ENCODE assay signal across 19 mouse cellular contexts in genomic region chr8:79201446-79202147, GRCm38 (mm10). TPM values are rescaled to one million over a fixed set of nuclear protein-coding genes. Genes with fewer than 3 reads are reported as not detected.
A peak's percentile ranks its signal among the peaks of the same experiment; 100 is the strongest.
DNase-seq lines count a peak whose midpoint lies in the region; ATAC-seq and TF ChIP-seq lines count a peak whose summit lies in the region.
"Had no signal": no experiment of that assay in that cellular context is flagged by ENCODE, and none has a peak within 500 bp of the region (broad histone marks: within the 10 kb centered on the region; RNA-seq: fewer than 3 reads in every experiment).

No protein-coding gene starts in this region.

- ATAC-seq in forebrain, embryonic 13.5 days = peak; percentile 52; the same call in 1 of the 2 replicates
- ATAC-seq in forebrain, embryonic 12.5 days (ENCODE audit: low FRiP score) = no peak
- no peak for ATAC-seq in activated CD4-positive, CD25-positive, alpha-beta regulatory T cell, adult 4 months
- ATAC-seq: midbrain, embryonic 15.5 days had no signal

- no peak overlapping the region for H3K4me3 ChIP-seq in forebrain, embryonic 13.5 days
- no peak overlapping the region for H3K4me3 ChIP-seq in forebrain, embryonic 12.5 days (replicated peaks)
- no peak overlapping the region for H3K4me3 ChIP-seq in embryonic fibroblast, embryonic 13.5 days (ENCODE audit: insufficient read depth, low read length)
- H3K4me3 ChIP-seq: heart, embryonic 15.5 days; midbrain, embryonic 15.5 days; neural tube, embryonic 12.5 days had no signal

- H3K27ac ChIP-seq in forebrain, embryonic 13.5 days = no peak overlapping the region
- no peak overlapping the region for H3K27ac ChIP-seq in forebrain, embryonic 12.5 days
- H3K27ac ChIP-seq in embryonic fibroblast, embryonic 13.5 days (ENCODE audit: insufficient read depth, low read length) = peak overlapping the region; percentile 82
- H3K27ac ChIP-seq: heart, embryonic 15.5 days; kidney, postnatal 0 days; midbrain, embryonic 15.5 days; neural tube, embryonic 12.5 days had no signal

- H3K4me1 ChIP-seq in forebrain, embryonic 13.5 days = no peaks in the 10 kb centered on the region
- no peaks in the 10 kb centered on the region for H3K4me1 ChIP-seq in forebrain, embryonic 12.5 days
- H3K4me1 ChIP-seq in embryonic fibroblast, embryonic 13.5 days (ENCODE audit: control insufficient read depth, insufficient read depth, low read length) = peaks cover 9% of the 10 kb centered on the region; the same call in 1 of the 2 replicates
- H3K4me1 ChIP-seq: midbrain, embryonic 15.5 days had no signal

- TF ChIP-seq CTCF in embryonic fibroblast, embryonic 13.5 days (IDR thresholded peaks at IDR 0.05; ENCODE audit: borderline replicate concordance, insufficient read depth, low read length) = no peak

- no peak overlapping the region for H3K4me2 ChIP-seq in forebrain, embryonic 13.5 days
- H3K4me2 ChIP-seq in forebrain, embryonic 12.5 days = no peak overlapping the region
- H3K4me2 ChIP-seq: heart, embryonic 15.5 days; midbrain, embryonic 15.5 days; neural tube, embryonic 12.5 days had no signal

- no peaks in the 10 kb centered on the region for H3K27me3 ChIP-seq in forebrain, embryonic 13.5 days
- no peaks in the 10 kb centered on the region for H3K27me3 ChIP-seq in forebrain, embryonic 12.5 days
- H3K27me3 ChIP-seq: heart, embryonic 15.5 days; midbrain, embryonic 15.5 days; neural tube, embryonic 12.5 days had no signal

- H3K9ac ChIP-seq in forebrain, embryonic 13.5 days = no peak overlapping the region
- H3K9ac ChIP-seq in forebrain, embryonic 12.5 days = no peak overlapping the region
- H3K9ac ChIP-seq: heart, embryonic 15.5 days; midbrain, embryonic 15.5 days; neural tube, embryonic 12.5 days had no signal

- 70% methylated on average over 11 of the region's 11 CpGs for WGBS in forebrain, embryonic 13.5 days
- WGBS in forebrain, embryonic 12.5 days = 75% methylated on average over 11 of the region's 11 CpGs

- peak; percentile 28 for DNase-seq in right cerebral cortex, postnatal 4 days
- no peak for DNase-seq in right cerebral cortex, postnatal 25 days
- no peak for DNase-seq in adrenal gland, adult (ENCODE audit: inconsistent age in 2 of 2, low spot score in 1 of 2)
- DNase-seq in urinary bladder, postnatal 4 days (ENCODE audit: low spot score in 2 of 2) = no peak
- DNase-seq: B cell, adult 2 months; embryo, embryonic 11 days; layer of hippocampus, adult 9-11 months; liver; lung, postnatal 4 days had no signal

- H3K9me3 ChIP-seq in forebrain, embryonic 13.5 days (replicated peaks) = no peaks in the 10 kb centered on the region
- H3K9me3 ChIP-seq in forebrain, embryonic 12.5 days = no peaks in the 10 kb centered on the region
- H3K9me3 ChIP-seq: heart, embryonic 15.5 days; midbrain, embryonic 15.5 days; neural tube, embryonic 12.5 days had no signal

- H3K36me3 ChIP-seq in forebrain, embryonic 13.5 days (ENCODE audit: poor library complexity, severe bottlenecking) = no peaks in the 10 kb centered on the region
- H3K36me3 ChIP-seq in forebrain, embryonic 12.5 days (replicated peaks) = no peaks in the 10 kb centered on the region
- H3K36me3 ChIP-seq: heart, embryonic 15.5 days; midbrain, embryonic 15.5 days had no signal

- TF ChIP-seq POLR2A in embryonic fibroblast, embryonic 13.5 days (IDR thresholded peaks at IDR 0.05; ENCODE audit: low read depth, low read length) = no peak

RNA-seq across cellular contexts. Expression of gene 1700011L22Rik, which starts 46.8 kb away (rescaled TPM):
- polyA plus RNA-seq in forebrain, embryonic 13.5 days (2015; fragmentation: Nextera tagmentation; extraction: Ambion mirVana) = not detected in 2 replicates
- not detected in 2 replicates for polyA plus RNA-seq in forebrain, embryonic 12.5 days (2016; fragmentation: Nextera tagmentation; extraction: Ambion mirVana)
- polyA plus RNA-seq in embryonic fibroblast, embryonic 13.5 days (2011; ENCODE audit: insufficient read length, low read depth, missing spikeins) = not detected in 2 replicates
- polyA plus RNA-seq in activated CD4-positive, CD25-positive, alpha-beta regulatory T cell, adult 4 months (2017; shearing (Covaris generic)) = not detected
- polyA plus RNA-seq: frontal cortex, adult 2 months; heart, embryonic 15.5 days; kidney, postnatal 0 days; midbrain, embryonic 15.5 days; neural tube, embryonic 12.5 days; thymus, postnatal 0 days had no signal
